Mouse (Mus musculus) heart, adult 2 months (tissue): Measurements from ENCODE around the gene Trarg1. TPM values are rescaled to one million over a fixed set of nuclear protein-coding genes. Genes with fewer than 3 reads are reported as not detected.

Source experiments
- DNase-seq, 2 experiments: peaks; one replicate each; pipeline ENCODE4 v3.0.0; 2021
- H3K27ac ChIP-seq: fragments of 200-600 bp; 2 replicates; pipeline ENCODE4 v1.8.1; 2022
- H3K27me3 ChIP-seq: fragments of 200-500 bp; 2 replicates; pipeline ENCODE4 v1.6.1; 2012; ENCODE audit warnings: mild to moderate bottlenecking, low read length, inconsistent platforms, mixed read lengths; ENCODE audit not compliant: control insufficient read depth, insufficient read depth
- H3K36me3 ChIP-seq: fragments of 200-500 bp; 2 replicates; pipeline ENCODE4 v1.6.1; 2012; ENCODE audit warnings: low read length, inconsistent platforms; ENCODE audit not compliant: control insufficient read depth, insufficient read depth
- H3K4me1 ChIP-seq: fragments of 200-500 bp; 2 replicates; pipeline ENCODE4 v1.6.1; 2011; ENCODE audit warnings: low read length; ENCODE audit not compliant: control insufficient read depth, insufficient read depth
- H3K4me3 ChIP-seq: fragments of 200-600 bp; 2 replicates; pipeline ENCODE4 v1.8.1; 2022
- H3K79me2 ChIP-seq: fragments of 200-500 bp; replicated peaks from 2 replicates; pipeline ENCODE4 v1.6.1; 2012; ENCODE audit warnings: mild to moderate bottlenecking, inconsistent platforms, low read length, moderate library complexity, mixed read lengths; ENCODE audit not compliant: control insufficient read depth, insufficient read depth
- H3K9ac ChIP-seq: fragments of 200-500 bp; 2 replicates; pipeline ENCODE4 v1.6.1; 2012; ENCODE audit warnings: low read depth, mild to moderate bottlenecking, control low read depth, inconsistent platforms, low read length, mixed read lengths
- CTCF ChIP-seq: fragments of 200-600 bp; IDR thresholded peaks from 2 replicates; pipeline ENCODE4 v1.8.1; 2022; ENCODE audit warnings: antibody characterized with exemption, mild to moderate bottlenecking, moderate library complexity
- EP300 ChIP-seq: fragments of 200-500 bp; IDR thresholded peaks from 2 replicates; pipeline ENCODE4 v1.6.1; 2011; ENCODE audit warnings: low read depth, low read length, control low read depth; ENCODE audit not compliant: insufficient read depth
- POLR2A ChIP-seq: fragments of 200-500 bp; IDR thresholded peaks from 2 replicates; pipeline ENCODE4 v1.6.1; 2011; ENCODE audit warnings: mild to moderate bottlenecking, low read depth, low read length, control low read depth; ENCODE audit not compliant: insufficient read depth
- WGBS: fragments of 180-500 bp; shearing (Covaris S2); methylation state at CpG from one replicate; pipeline ENCODE4 v1.1.7; 2018; 5-methylcytosine and 5-hydroxymethylcytosine counted together
- intact Hi-C: fragments of 180-260 bp; cut with DNase I; formaldehyde crosslinking; loops from one replicate; pipeline ENCODE4 v1.15.1; 2025
- polyA plus RNA-seq: library from polyadenylated mRNA; depleted of rRNA; stranded (reverse); fragments of >200 nt; gene quantifications from 2 replicates; pipeline ENCODE4 v1.2.3, GENCODE M21; 2012
- total RNA-seq, 2 experiments: library from RNA; stranded (reverse); gene quantifications; 2 replicates each; pipeline ENCODE4 v1.2.3; 2021

Gene Trarg1
- total and polyA plus RNA-seq, 3 experiments = 3.5 to 4.7 (median 3.8) TPM

- TF ChIP-seq CTCF (no peak), EP300 (no peak), POLR2A (no peak)
- Histone ChIP-seq H3K27ac (no peak within 1 kb of the TSS), H3K36me3 (no peaks in the 10 kb centered on the region), H3K4me1 (no peaks in the 10 kb centered on the region), H3K4me3 (no peak within 1 kb of the TSS), H3K9ac (no peak within 1 kb of the TSS), H3K79me2 (no peaks in the 10 kb centered on the region), H3K27me3 (peaks cover 9% of the 10 kb centered on the region; the same call in 1 of the 2 replicates)
- intact Hi-C loops = loop anchor here (10.0 kb wide), 1 partner anchor 423 kb away; no protein-coding TSS in a partner anchor
- DNase-seq = no peak
- WGBS = 65% methylated on average over 15 of the region's 15 CpGs
Measured at GRCm38 (mm10) chr11:76671871-76672475, 7.6 kb upstream of the Trarg1 start, which contains the start of gene Bhlha9. TSS of gene Bhlha9 (plus strand) at chr11:76672470.

- Histone ChIP-seq H3K9ac (no peak overlapping the region), H3K27ac (no peak overlapping the region), H3K27me3 (peaks cover 9% of the 10 kb centered on the region; the same call in 1 of the 2 replicates), H3K79me2 (no peaks in the 10 kb centered on the region), H3K4me1 (no peaks in the 10 kb centered on the region), H3K36me3 (no peaks in the 10 kb centered on the region), H3K4me3 (no peak overlapping the region)
- WGBS = 4% methylated on average over 64 of the region's 64 CpGs
- no peak for DNase-seq
- intact Hi-C loops = loop anchor here (10.0 kb wide), 1 partner anchor 422 kb away; no protein-coding TSS in a partner anchor
- TF ChIP-seq CTCF = no peak
- TF ChIP-seq EP300 = no peak
Measured at GRCm38 (mm10) chr11:76672561-76673384, 6.8 kb upstream of the Trarg1 start.

- intact Hi-C loops = loop anchor here (10.0 kb wide), 1 partner anchor 421 kb away; no protein-coding TSS in a partner anchor
- no peak for DNase-seq
- Histone ChIP-seq H3K4me3 (no peak overlapping the region), H3K27me3 (peaks cover 9% of the 10 kb centered on the region; the same call in 1 of the 2 replicates), H3K27ac (no peak overlapping the region), H3K4me1 (no peaks in the 10 kb centered on the region), H3K9ac (no peak overlapping the region), H3K79me2 (no peaks in the 10 kb centered on the region), H3K36me3 (no peaks in the 10 kb centered on the region)
- TF ChIP-seq CTCF (no peak), EP300 (no peak), POLR2A (no peak)
- WGBS = 49% methylated on average over 8 of the region's 8 CpGs
Measured at GRCm38 (mm10) chr11:76674199-76674598, 5.4 kb upstream of the Trarg1 start.

- H3K9ac ChIP-seq = no peak overlapping the region
Measured at GRCm38 (mm10) chr11:76674704-76675103, 4.9 kb upstream of the Trarg1 start.

GRCm38 (mm10) chr11:76685604-76686003 lies 6.0 kb downstream of the Trarg1 start:
- no peak for DNase-seq
- no peaks in the 10 kb centered on the region for H3K79me2 ChIP-seq
- H3K36me3 ChIP-seq = no peaks in the 10 kb centered on the region
- H3K4me3 ChIP-seq = no peak overlapping the region
- TF ChIP-seq EP300 (no peak), CTCF (no peak), POLR2A (no peak)
- H3K27ac ChIP-seq = no peak overlapping the region
- H3K27me3 ChIP-seq = no peaks in the 10 kb centered on the region
- 63% methylated on average over 2 of the region's 2 CpGs for WGBS
- H3K4me1 ChIP-seq = no peaks in the 10 kb centered on the region
- no peak overlapping the region for H3K9ac ChIP-seq
- intact Hi-C loops = no loop called here

More at GRCm38 (mm10) chr11:76674704-76675103, 4.9 kb upstream of the Trarg1 start:
- H3K79me2 ChIP-seq = no peaks in the 10 kb centered on the region
- 35% methylated on average over 4 of the region's 4 CpGs for WGBS
- intact Hi-C loops = loop anchor here (5.0 to 10.0 kb wide), 2 partner anchors 218 to 420 kb away; no protein-coding TSS in a partner anchor
- no peak overlapping the region for H3K4me3 ChIP-seq
- H3K36me3 ChIP-seq = no peaks in the 10 kb centered on the region
- DNase-seq = no peak
- TF ChIP-seq EP300 = no peak
- 0 out of 2 replicates have a peak, but pooled peaks have one; percentile 7 for TF ChIP-seq CTCF
- H3K27me3 ChIP-seq = peaks cover 9% of the 10 kb centered on the region; the same call in 1 of the 2 replicates
- H3K4me1 ChIP-seq = no peaks in the 10 kb centered on the region
- no peak overlapping the region for H3K27ac ChIP-seq
